Mouse (Mus musculus) stomach, embryonic 14.5 days (tissue): ENCODE measurements around the gene Mrpl24. TPM values are rescaled to one million over a fixed set of nuclear protein-coding genes. Genes with fewer than 3 reads are reported as not detected.
"Not testable (repeated sequence)": the region's sequence is repeated elsewhere in the genome, so short reads cannot be mapped to it uniquely, and the experiment has no call there.

ENCODE experiments used
- ATAC-seq: fragments of 200-750 bp; cut with Nextera tagmentation; 2 replicates; pipeline ENCODE4 v1.8.0; 2017; ENCODE audit warnings: low read depth, moderate TSS enrichment; ENCODE audit not compliant: insufficient number of reproducible peaks, insufficient read depth, low FRiP score
- H3K27ac ChIP-seq: fragments of 300-500 bp; sonication (generic); 2 replicates; pipeline ENCODE4 v1.5.1; 2014; ENCODE audit warnings: mild to moderate bottlenecking, low read length, moderate library complexity, mixed read lengths
- H3K27me3 ChIP-seq: fragments of 300-500 bp; sonication (generic); 2 replicates; pipeline ENCODE4 v1.6.1; 2014; ENCODE audit warnings: low read length, control low read depth, mixed read lengths; ENCODE audit not compliant: control insufficient read depth, insufficient read depth
- H3K36me3 ChIP-seq: fragments of 300-500 bp; sonication (generic); 2 replicates; pipeline ENCODE4 v1.6.1; 2014; ENCODE audit warnings: mild to moderate bottlenecking, control low read depth, low read length, moderate library complexity, mixed read lengths; ENCODE audit not compliant: control insufficient read depth, insufficient read depth
- H3K4me1 ChIP-seq: fragments of 300-500 bp; sonication (generic); 2 replicates; pipeline ENCODE4 v1.6.1; 2014; ENCODE audit warnings: low read length, control low read depth, mixed read lengths; ENCODE audit not compliant: control insufficient read depth, insufficient read depth
- H3K4me2 ChIP-seq: fragments of 300-500 bp; sonication (generic); replicated peaks from 2 replicates; pipeline ENCODE4 v1.6.1; 2014; ENCODE audit warnings: low read depth, low read length, control low read depth
- H3K4me3 ChIP-seq: fragments of 300-500 bp; sonication (generic); 2 replicates; pipeline ENCODE4 v1.5.1; 2014; ENCODE audit warnings: low read depth, low read length, control low read depth
- H3K9ac ChIP-seq: fragments of 300-500 bp; sonication (generic); replicated peaks from 2 replicates; pipeline ENCODE4 v1.6.1; 2014; ENCODE audit warnings: low read depth, mild to moderate bottlenecking, control low read depth, low read length, moderate library complexity, mixed read lengths
- H3K9me3 ChIP-seq: fragments of 300-500 bp; sonication (generic); 2 replicates; pipeline ENCODE4 v1.6.1; 2016; ENCODE audit warnings: low read depth, low read length, control low read depth; ENCODE audit not compliant: control insufficient read depth
- WGBS: fragments of 180-500 bp; shearing (Covaris S2); extraction: QIAGEN DNeasy Blood & Tissue Kit; methylation state at CpG from one replicate; pipeline ENCODE4 v1.1.7; 2014; 5-methylcytosine and 5-hydroxymethylcytosine counted together
- polyA plus RNA-seq: library from polyadenylated mRNA; unstranded; fragments of >200 nt; fragmentation: Nextera tagmentation; extraction: Ambion mirVana; gene quantifications from 2 replicates; pipeline ENCODE4 v1.2.1, GENCODE M21; 2014

Mrpl24 gene
- polyA plus RNA-seq = 73.5 and 75.5 TPM in 2 replicates

GRCm38 (mm10) chr3:87919336-87920108 lies at the start of gene Mrpl24:
Gene Mrpl24 (plus strand): TSS chr3:87919506.
- under 1% methylated on average over 30 of the region's 30 CpGs for WGBS
- Histone ChIP-seq H3K4me1 (0 out of 2 replicates have a peak, but pooled peaks cover 3% of the 10 kb centered on the region), H3K9ac (peak within 1 kb of the TSS; percentile 67), H3K36me3 (peaks cover 48% of the 10 kb centered on the region), H3K9me3 (no peaks in the 10 kb centered on the region), H3K27ac (peak within 1 kb of the TSS; percentile 84), H3K4me2 (peak within 1 kb of the TSS; percentile 76), H3K4me3 (peak within 1 kb of the TSS; percentile 72), H3K27me3 (no peaks in the 10 kb centered on the region)
- ATAC-seq = peak; percentile 83

- Histone ChIP-seq H3K4me2 (no peak overlapping the region), H3K9ac (no peak overlapping the region), H3K4me1 (no peaks in the 10 kb centered on the region), H3K9me3 (no peaks in the 10 kb centered on the region), H3K27me3 (no peaks in the 10 kb centered on the region), H3K4me3 (no peak overlapping the region), H3K36me3 (peaks cover 10% of the 10 kb centered on the region; the same call in 1 of the 2 replicates), H3K27ac (no peak overlapping the region)
- ATAC-seq = no peak
- 87% methylated on average over 4 of the region's 4 CpGs for WGBS
Observed at GRCm38 (mm10) chr3:87877730-87878129, 41.6 kb upstream of the Mrpl24 start.

GRCm38 (mm10) chr3:87884291-87884690 lies 35.0 kb upstream of the Mrpl24 start:
- Histone ChIP-seq H3K9me3 (no peaks in the 10 kb centered on the region), H3K27me3 (no peaks in the 10 kb centered on the region), H3K36me3 (peaks cover 5% of the 10 kb centered on the region; the same call in 1 of the 2 replicates), H3K4me1 (peaks cover 15% of the 10 kb centered on the region), H3K9ac (peak overlapping the region; percentile 95), H3K4me2 (peak overlapping the region; percentile 94), H3K4me3 (peak overlapping the region; percentile 100), H3K27ac (peak overlapping the region; percentile 91; the same call in 1 of the 2 replicates)
- 4% methylated on average over 3 of the region's 3 CpGs for WGBS
- ATAC-seq = no peak

- H3K4me3 ChIP-seq = peak overlapping the region; percentile 100
- peak overlapping the region; percentile 95 for H3K9ac ChIP-seq
- ATAC-seq = peak; percentile 7; the same call in 1 of the 2 replicates
- H3K36me3 ChIP-seq = peaks cover 2% of the 10 kb centered on the region; the same call in 1 of the 2 replicates
- no peaks in the 10 kb centered on the region for H3K9me3 ChIP-seq
- no peaks in the 10 kb centered on the region for H3K27me3 ChIP-seq
- H3K4me1 ChIP-seq = peaks cover 15% of the 10 kb centered on the region
- H3K4me2 ChIP-seq = peak overlapping the region; percentile 94
- H3K27ac ChIP-seq = peak overlapping the region; percentile 91
- WGBS = 0% methylated on average over 28 of the region's 28 CpGs
Observed at GRCm38 (mm10) chr3:87884708-87885251, 34.5 kb upstream of the Mrpl24 start.

- H3K4me3 ChIP-seq = peak within 1 kb of the TSS; percentile 100
- H3K9ac ChIP-seq = peak within 1 kb of the TSS; percentile 95
- peak within 1 kb of the TSS; percentile 91 for H3K27ac ChIP-seq
- no peaks in the 10 kb centered on the region; the same call in 1 of the 2 replicates for H3K36me3 ChIP-seq
- H3K4me2 ChIP-seq = peak within 1 kb of the TSS; percentile 94
- under 1% methylated on average over 33 of the region's 33 CpGs for WGBS
- peak; percentile 97 for ATAC-seq
- H3K9me3 ChIP-seq = no peaks in the 10 kb centered on the region
- no peaks in the 10 kb centered on the region for H3K27me3 ChIP-seq
- H3K4me1 ChIP-seq = peaks cover 15% of the 10 kb centered on the region
Observed at GRCm38 (mm10) chr3:87885281-87886003, 33.9 kb upstream of the Mrpl24 start, which contains the start of gene Prcc. Gene Prcc (minus strand): TSS chr3:87885608.

GRCm38 (mm10) chr3:87886004-87886365 lies 33.3 kb upstream of the Mrpl24 start:
- Histone ChIP-seq H3K4me3 (peak overlapping the region; percentile 100), H3K9ac (no peak overlapping the region), H3K27me3 (no peaks in the 10 kb centered on the region), H3K27ac (no peak overlapping the region), H3K36me3 (no peaks in the 10 kb centered on the region; the same call in 1 of the 2 replicates), H3K4me1 (peaks cover 15% of the 10 kb centered on the region), H3K4me2 (peak overlapping the region; percentile 39), H3K9me3 (no peaks in the 10 kb centered on the region)
- ATAC-seq = no peak
- WGBS = 16% methylated on average over 10 of the region's 10 CpGs

- Histone ChIP-seq H3K4me3 (peak overlapping the region; percentile 100; the same call in 1 of the 2 replicates), H3K27ac (no peak overlapping the region), H3K36me3 (no peaks in the 10 kb centered on the region; the same call in 1 of the 2 replicates), H3K9ac (no peak overlapping the region), H3K27me3 (no peaks in the 10 kb centered on the region), H3K4me2 (peak overlapping the region; percentile 39), H3K9me3 (no peaks in the 10 kb centered on the region), H3K4me1 (peaks cover 15% of the 10 kb centered on the region)
- no peak for ATAC-seq
- WGBS = 83% methylated on average over 6 of the region's 6 CpGs
Observed at GRCm38 (mm10) chr3:87886416-87886815, 32.9 kb upstream of the Mrpl24 start.

- H3K27me3 ChIP-seq, H3K9ac ChIP-seq, H3K4me2 ChIP-seq, H3K36me3 ChIP-seq, H3K4me3 ChIP-seq, H3K9me3 ChIP-seq, ATAC-seq, H3K27ac ChIP-seq: not testable (repeated sequence)
- H3K4me1 ChIP-seq = peaks cover 15% of the 10 kb centered on the region
- WGBS = 82% methylated on average over 4 of the region's 4 CpGs
Observed at GRCm38 (mm10) chr3:87887400-87887799, 31.9 kb upstream of the Mrpl24 start.
